Mouse (Mus musculus) pancreas, adult 10 weeks (tissue): Measurements from ENCODE around the gene Odf2l. TPM values are rescaled to one million over a fixed set of nuclear protein-coding genes. Genes with fewer than 3 reads are reported as not detected.

ENCODE experiments used
- polyA plus RNA-seq: library from polyadenylated mRNA; stranded (reverse); fragments of 350-450 nt; fragmentation: Illumina TruSeq; extraction: RNeasy Lipid Tissue Mini Kit (QIAGEN cat#74804); gene quantifications from one replicate; pipeline ENCODE4 v1.2.3, GENCODE M21; 2015; ENCODE audit warnings: low read depth, low replicate concordance; ENCODE audit not compliant: insufficient read depth

The Odf2l gene
- 6.0 TPM for polyA plus RNA-seq

GRCm38 (mm10) chr3:145118254-145119001 lies at the start of gene Odf2l:
Odf2l (plus strand) TSS chr3:145118588.

GRCm38 (mm10) chr3:145099291-145099690 lies 19.1 kb upstream of the Odf2l start, which contains the start of gene Clca2:
Clca2 (minus strand) TSS chr3:145099443.

Other genes with a start within 250 kb of the Odf2l start
- not detected for gene Clca4b, start 186.1 kb upstream of the Odf2l start, polyA plus RNA-seq
- gene Clca4a, start 143.5 kb upstream of the Odf2l start, polyA plus RNA-seq = not detected
- gene Clca1, start 85.8 kb upstream of the Odf2l start, polyA plus RNA-seq = not detected
- not detected for gene Clca2, start 19.1 kb upstream of the Odf2l start, polyA plus RNA-seq
- gene Col24a1, start 173.9 kb downstream of the Odf2l start, polyA plus RNA-seq = not detected